Mouse (Mus musculus) intestine, embryonic 16.5 days (tissue): ENCODE data around the gene Pan2. TPM values are rescaled to one million over a fixed set of nuclear protein-coding genes. Genes with fewer than 3 reads are reported as not detected.

Experiments
- ATAC-seq: fragments of 200-750 bp; cut with Nextera tagmentation; 2 replicates; pipeline ENCODE4 v1.8.0; 2017; ENCODE audit warnings: moderate TSS enrichment, moderate library complexity
- H3K27ac ChIP-seq: fragments of 300-500 bp; sonication (generic); 2 replicates; pipeline ENCODE4 v1.5.1; 2014; ENCODE audit warnings: mild to moderate bottlenecking, low read length
- H3K27me3 ChIP-seq: fragments of 300-500 bp; sonication (generic); replicated peaks from 2 replicates; pipeline ENCODE4 v1.6.1; 2014; ENCODE audit warnings: low read length, control low read depth, mixed read lengths; ENCODE audit not compliant: control insufficient read depth, insufficient read depth
- H3K36me3 ChIP-seq: fragments of 300-500 bp; sonication (generic); 2 replicates; pipeline ENCODE4 v1.6.1; 2014; ENCODE audit warnings: low read length, control low read depth; ENCODE audit not compliant: control insufficient read depth, insufficient read depth
- H3K4me1 ChIP-seq: fragments of 300-500 bp; sonication (generic); 2 replicates; pipeline ENCODE4 v1.6.1; 2014; ENCODE audit warnings: low read length, control low read depth, mixed read lengths; ENCODE audit not compliant: control insufficient read depth, insufficient read depth
- H3K4me2 ChIP-seq: fragments of 300-500 bp; sonication (generic); 2 replicates; pipeline ENCODE4 v1.6.1; 2014; ENCODE audit warnings: low read depth, low read length, control low read depth
- H3K4me3 ChIP-seq: fragments of 300-500 bp; sonication (generic); 2 replicates; pipeline ENCODE4 v1.5.1; 2014; ENCODE audit warnings: mild to moderate bottlenecking, low read length
- H3K9ac ChIP-seq: fragments of 300-500 bp; sonication (generic); 2 replicates; pipeline ENCODE4 v1.6.1; 2014; ENCODE audit warnings: low read depth, low read length
- H3K9me3 ChIP-seq: fragments of 300-500 bp; sonication (generic); 2 replicates; pipeline ENCODE4 v1.6.1; 2016; ENCODE audit warnings: low read length, control low read depth; ENCODE audit not compliant: control insufficient read depth
- WGBS: fragments of 180-500 bp; shearing (Covaris S2); extraction: QIAGEN DNeasy Blood & Tissue Kit; methylation state at CpG from one replicate; pipeline ENCODE4 v1.1.7; 2014; 5-methylcytosine and 5-hydroxymethylcytosine counted together
- polyA plus RNA-seq: library from polyadenylated mRNA; unstranded; fragments of >200 nt; fragmentation: Nextera tagmentation; extraction: Ambion mirVana; gene quantifications from 2 replicates; pipeline ENCODE4 v1.2.1, GENCODE M21; 2015

Gene Pan2
- polyA plus RNA-seq, 1 experiment from 2014 or later, result 25.5 TPM

DNA sequence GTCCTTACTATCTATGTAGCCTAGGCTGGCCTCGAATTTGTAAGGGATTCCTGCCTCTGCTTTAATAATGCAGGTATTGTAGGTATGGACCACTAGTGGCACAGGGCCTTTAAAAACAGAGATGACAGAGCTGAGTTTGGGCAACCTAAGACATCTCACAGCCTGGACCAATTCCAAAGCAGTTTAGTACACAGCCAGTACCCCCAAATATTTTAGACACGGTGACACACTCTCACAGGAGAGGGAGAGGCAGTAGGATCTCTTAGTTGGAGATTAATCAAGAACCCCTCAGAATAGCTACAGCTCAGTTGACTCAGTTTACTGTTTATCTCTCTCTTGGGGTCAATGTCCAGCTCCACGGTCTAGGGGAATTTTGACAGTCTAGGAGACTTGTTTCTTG lies 778 bp upstream of the Pan2 start:
- WGBS, result 32% methylated on average over 3 of the region's 3 CpGs
- Histone ChIP-seq H3K27ac (peak overlapping the region; percentile 96), H3K4me2 (peak overlapping the region; percentile 90), H3K27me3 (no peaks in the 10 kb centered on the region), H3K9me3 (no peaks in the 10 kb centered on the region), H3K4me3 (peak overlapping the region; percentile 73), H3K4me1 (peaks cover 11% of the 10 kb centered on the region), H3K36me3 (no peaks in the 10 kb centered on the region), H3K9ac (peak overlapping the region; percentile 89)
- no peak for ATAC-seq

DNA sequence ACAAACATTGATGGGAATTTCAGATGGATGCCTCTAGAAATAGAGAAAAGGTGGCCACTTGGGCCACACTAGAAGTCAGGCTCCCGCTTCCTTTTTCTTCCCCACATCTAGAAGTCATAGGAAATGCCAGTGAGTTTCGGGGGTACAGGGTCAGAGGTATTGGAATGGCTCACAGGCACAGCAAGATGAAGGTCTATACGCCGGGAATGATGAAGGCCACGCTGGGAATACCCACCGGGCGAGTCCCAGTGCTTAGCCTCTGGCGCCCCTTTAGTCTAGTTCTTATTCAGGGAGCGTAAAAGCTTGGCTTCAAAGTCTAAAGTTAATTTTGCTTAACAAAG lies 380 bp upstream of the Pan2 start:
- peak overlapping the region; percentile 89 for H3K9ac ChIP-seq
- peak overlapping the region; percentile 90 for H3K4me2 ChIP-seq
- H3K9me3 ChIP-seq, result no peaks in the 10 kb centered on the region
- H3K27ac ChIP-seq, result peak overlapping the region; percentile 96
- peak; percentile 49 for ATAC-seq
- 1% methylated on average over 9 of the region's 9 CpGs for WGBS
- no peaks in the 10 kb centered on the region for H3K27me3 ChIP-seq
- no peaks in the 10 kb centered on the region for H3K36me3 ChIP-seq
- H3K4me1 ChIP-seq, result peaks cover 10% of the 10 kb centered on the region
- peak overlapping the region; percentile 73 for H3K4me3 ChIP-seq

DNA sequence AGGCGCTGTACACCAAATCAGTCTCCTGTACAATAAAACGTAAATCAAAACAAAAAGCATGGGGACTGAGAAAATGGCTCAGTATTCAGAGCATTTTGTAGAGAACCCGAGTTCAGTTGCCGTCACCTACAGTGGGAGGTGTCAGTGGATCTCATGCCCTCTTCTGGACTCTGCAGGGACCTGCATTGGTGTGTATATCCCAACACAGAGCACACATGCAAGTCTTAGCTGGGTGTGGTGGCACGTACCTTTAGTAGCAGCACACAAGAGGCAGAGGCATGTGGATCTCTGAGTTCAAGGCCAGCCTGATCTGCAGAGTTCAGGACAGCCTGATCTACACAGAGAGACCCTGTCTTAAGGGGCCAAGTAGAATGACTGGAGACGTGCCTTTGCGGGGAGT lies 6.5 kb downstream of the Pan2 start:
- WGBS, result 89% methylated on average over 7 of the region's 7 CpGs
- Histone ChIP-seq H3K4me2 (no peak overlapping the region), H3K4me3 (no peak overlapping the region), H3K9me3 (no peaks in the 10 kb centered on the region), H3K36me3 (peaks cover 16% of the 10 kb centered on the region), H3K4me1 (no peaks in the 10 kb centered on the region), H3K27ac (no peak overlapping the region; the same call in 1 of the 2 replicates), H3K9ac (no peak overlapping the region), H3K27me3 (no peaks in the 10 kb centered on the region)
- no peak for ATAC-seq

DNA sequence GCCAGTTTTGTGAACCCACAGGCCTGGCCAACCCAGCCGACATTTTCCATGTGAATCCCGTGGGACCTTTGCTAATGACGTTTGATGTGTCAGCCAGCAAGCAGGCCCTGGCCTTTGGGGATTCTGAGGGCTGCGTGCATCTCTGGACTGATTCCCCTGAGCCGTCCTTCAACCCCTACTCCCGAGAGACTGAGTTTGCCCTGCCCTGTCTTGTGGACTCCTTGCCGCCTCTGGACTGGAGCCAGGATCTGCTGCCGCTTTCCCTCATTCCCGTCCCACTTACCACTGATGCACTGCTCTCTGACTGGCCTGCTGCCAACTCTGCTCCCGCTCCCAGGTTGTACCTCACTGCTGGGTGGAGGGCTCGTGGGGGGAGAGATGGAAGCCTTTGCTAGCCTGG lies 7.0 kb downstream of the Pan2 start:
- Histone ChIP-seq H3K4me2 (no peak overlapping the region), H3K9me3 (no peaks in the 10 kb centered on the region), H3K4me3 (no peak overlapping the region), H3K4me1 (no peaks in the 10 kb centered on the region), H3K36me3 (peaks cover 16% of the 10 kb centered on the region), H3K9ac (0 out of 2 replicates have a peak overlapping the region, but pooled peaks have one; percentile 13), H3K27ac (no peak overlapping the region; the same call in 1 of the 2 replicates), H3K27me3 (no peaks in the 10 kb centered on the region)
- ATAC-seq, result peak; percentile 48; the same call in 1 of the 2 replicates
- 55% methylated on average over 11 of the region's 11 CpGs for WGBS

DNA sequence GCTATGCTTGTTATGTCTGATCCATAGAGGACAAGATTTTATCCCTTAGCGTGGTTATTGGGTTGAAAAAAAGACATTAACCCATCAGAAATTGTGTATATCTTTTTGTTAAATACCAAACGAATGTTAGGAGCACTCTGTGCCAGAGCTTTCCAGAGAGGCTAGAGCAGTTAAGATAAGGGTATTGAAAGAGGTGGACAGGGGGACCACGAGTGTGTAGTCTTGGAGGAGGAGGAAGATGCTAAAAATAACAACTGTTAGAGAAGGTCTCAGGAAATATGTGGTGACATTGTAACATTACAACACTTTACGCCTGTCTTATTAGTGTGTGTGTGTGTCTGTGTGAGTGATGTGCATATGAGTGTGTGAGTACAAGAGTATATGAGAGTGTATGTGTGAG lies 7.8 kb downstream of the Pan2 start:
- H3K4me3 ChIP-seq, result no peak overlapping the region
- no peaks in the 10 kb centered on the region for H3K27me3 ChIP-seq
- no peak overlapping the region for H3K4me2 ChIP-seq
- H3K27ac ChIP-seq, result no peak overlapping the region
- H3K9ac ChIP-seq, result no peak overlapping the region
- H3K9me3 ChIP-seq, result no peaks in the 10 kb centered on the region
- H3K4me1 ChIP-seq, result no peaks in the 10 kb centered on the region
- H3K36me3 ChIP-seq, result peaks cover 16% of the 10 kb centered on the region
- 78% methylated on average over 4 of the region's 4 CpGs for WGBS
- ATAC-seq, result no peak

GRCm38 (mm10) chr10:128315578-128315977 lies 12.4 kb downstream of the Pan2 start:
- Histone ChIP-seq H3K4me2 (no peak overlapping the region), H3K9ac (no peak overlapping the region), H3K9me3 (no peaks in the 10 kb centered on the region), H3K4me1 (no peaks in the 10 kb centered on the region), H3K36me3 (peaks cover 22% of the 10 kb centered on the region), H3K27me3 (no peaks in the 10 kb centered on the region), H3K4me3 (no peak overlapping the region), H3K27ac (no peak overlapping the region)
- 0 out of 2 replicates have a peak, but pooled peaks have one; percentile 29 for ATAC-seq
- 84% methylated on average over 8 of the region's 8 CpGs for WGBS

DNA sequence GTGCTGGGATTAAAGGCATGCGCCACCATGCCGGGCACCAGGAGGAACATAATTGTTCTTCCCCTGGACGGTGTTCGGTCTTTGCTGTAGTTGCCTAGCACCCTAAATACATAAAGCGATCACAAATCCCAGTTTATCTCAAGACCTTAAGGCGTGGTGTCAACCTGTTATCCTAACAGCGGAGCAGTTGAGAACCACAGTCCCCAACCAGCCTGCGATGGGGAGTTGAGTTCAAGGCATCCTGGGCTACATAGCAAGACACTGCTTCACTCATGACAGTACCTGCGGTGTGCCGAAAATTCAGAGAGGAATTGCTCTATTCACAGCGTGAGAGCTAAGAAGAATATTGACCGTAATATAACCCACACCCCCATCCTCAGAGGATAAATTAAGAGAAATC lies 18.5 kb downstream of the Pan2 start:
- peaks cover 14% of the 10 kb centered on the region for H3K4me1 ChIP-seq
- WGBS, result 50% methylated on average over 12 of the region's 12 CpGs
- peaks cover 16% of the 10 kb centered on the region for H3K36me3 ChIP-seq
- H3K9ac ChIP-seq, result peak overlapping the region; percentile 58
- H3K4me2 ChIP-seq, result peak overlapping the region; percentile 61
- ATAC-seq, result peak; percentile 11; the same call in 1 of the 2 replicates
- peak overlapping the region; percentile 64 for H3K4me3 ChIP-seq
- H3K27me3 ChIP-seq, result no peaks in the 10 kb centered on the region
- no peaks in the 10 kb centered on the region for H3K9me3 ChIP-seq
- H3K27ac ChIP-seq, result no peak overlapping the region

DNA sequence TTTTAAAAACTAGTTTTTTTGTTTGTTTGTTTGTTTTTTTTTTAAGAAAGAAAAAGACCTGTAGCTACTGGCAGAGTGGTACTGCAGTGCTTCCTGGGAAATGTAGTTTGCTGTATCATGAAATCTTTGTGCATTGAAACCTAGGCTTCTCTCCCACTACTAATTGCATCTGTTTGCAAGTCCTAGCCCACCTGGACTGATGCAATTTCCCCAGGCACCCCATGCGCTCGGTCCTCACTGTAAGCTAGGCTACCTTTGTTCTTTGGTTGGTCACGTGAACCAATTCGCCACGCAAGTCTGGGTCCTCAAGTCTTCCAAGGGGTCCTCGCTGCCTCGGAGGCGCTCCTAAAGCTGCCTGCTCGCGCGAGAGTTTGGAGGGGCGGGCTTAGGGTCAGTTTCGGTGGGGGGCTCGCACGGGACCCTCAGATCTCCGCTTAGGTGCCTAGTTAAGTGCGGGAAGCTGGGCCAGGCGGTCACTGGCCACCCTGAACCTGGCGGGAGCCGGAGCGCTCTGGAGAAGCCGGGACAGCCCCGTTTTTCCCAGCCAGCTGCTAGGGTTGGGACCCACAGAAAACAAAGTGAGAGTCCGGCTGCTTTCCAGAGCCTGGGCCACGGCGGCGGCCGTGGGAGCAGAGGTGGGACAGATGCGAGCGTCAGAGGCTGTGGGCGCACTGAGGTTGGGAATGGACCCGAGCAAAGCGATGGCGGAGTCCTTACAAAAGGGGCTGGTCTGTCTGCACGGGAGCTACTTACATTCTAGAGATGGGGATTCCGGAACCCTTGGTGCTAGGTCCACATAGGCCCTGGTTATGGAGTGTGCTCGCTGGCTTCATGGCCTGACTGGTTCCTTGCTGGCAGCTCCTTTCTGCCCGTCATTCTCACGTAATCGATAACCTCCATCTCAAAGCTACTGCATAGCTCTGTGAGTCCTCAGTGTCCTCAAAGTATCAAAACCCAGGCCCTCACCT lies 19.3 kb downstream of the Pan2 start, which contains the start of gene Cnpy2:
TSS of gene Cnpy2 (plus strand) at position 319 of the 968 bp plus-strand sequence.
- peak; percentile 94 for ATAC-seq
- WGBS, result under 1% methylated on average over 40 of the region's 40 CpGs
- H3K9me3 ChIP-seq, result no peaks in the 10 kb centered on the region
- peaks cover 14% of the 10 kb centered on the region for H3K4me1 ChIP-seq
- H3K4me2 ChIP-seq, result peak within 1 kb of the TSS; percentile 61
- peak within 1 kb of the TSS; percentile 64 for H3K4me3 ChIP-seq
- peak within 1 kb of the TSS; percentile 84 for H3K27ac ChIP-seq
- H3K36me3 ChIP-seq, result peaks cover 22% of the 10 kb centered on the region
- peak within 1 kb of the TSS; percentile 88 for H3K9ac ChIP-seq
- no peaks in the 10 kb centered on the region for H3K27me3 ChIP-seq

- Histone ChIP-seq H3K36me3 (peaks cover 20% of the 10 kb centered on the region), H3K27me3 (no peaks in the 10 kb centered on the region), H3K27ac (peak overlapping the region; percentile 84), H3K4me1 (peaks cover 14% of the 10 kb centered on the region), H3K4me2 (peak overlapping the region; percentile 61), H3K9ac (peak overlapping the region; percentile 88), H3K4me3 (peak overlapping the region; percentile 64), H3K9me3 (no peaks in the 10 kb centered on the region)
- ATAC-seq, result no peak
- WGBS, result 62% methylated on average over 8 of the region's 8 CpGs
These were observed 20.4 kb downstream of the Pan2 start for GRCm38 (mm10) chr10:128323516-128323915.
